Mouse (Mus musculus) kidney, postnatal 25 days (tissue): ENCODE data around the gene Tspoap1.

ENCODE experiments used
- DNase-seq, 2 experiments: peaks; one replicate each; pipeline ENCODE4 v3.0.0; 2021; ENCODE audit warnings: mixed read lengths in 2 of 2

Gene Tspoap1

GRCm38 (mm10) chr11:87745632-87746555 lies 14.4 kb upstream of the Tspoap1 start:
- no peak for DNase-seq

DNA sequence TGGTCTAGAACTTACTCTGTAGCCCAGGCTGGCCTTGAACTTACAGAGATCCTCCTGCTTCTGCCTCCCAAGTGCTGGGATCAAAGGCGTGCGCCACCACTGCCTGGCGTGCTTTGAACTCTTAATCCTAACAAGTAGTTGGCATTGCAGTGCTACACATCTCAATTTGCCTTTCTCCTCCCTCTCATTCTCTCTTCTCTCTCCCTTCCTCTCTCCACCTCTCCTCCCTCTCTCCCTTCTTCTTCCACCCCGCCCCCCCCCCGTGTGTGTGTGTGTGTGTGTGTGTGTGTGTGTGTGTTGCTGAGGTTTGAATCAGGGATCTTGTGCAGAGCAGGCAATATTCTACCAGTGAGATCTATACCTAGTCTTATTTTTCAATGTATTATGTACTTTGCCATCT lies 13.0 kb upstream of the Tspoap1 start:
- no peak for DNase-seq

DNA sequence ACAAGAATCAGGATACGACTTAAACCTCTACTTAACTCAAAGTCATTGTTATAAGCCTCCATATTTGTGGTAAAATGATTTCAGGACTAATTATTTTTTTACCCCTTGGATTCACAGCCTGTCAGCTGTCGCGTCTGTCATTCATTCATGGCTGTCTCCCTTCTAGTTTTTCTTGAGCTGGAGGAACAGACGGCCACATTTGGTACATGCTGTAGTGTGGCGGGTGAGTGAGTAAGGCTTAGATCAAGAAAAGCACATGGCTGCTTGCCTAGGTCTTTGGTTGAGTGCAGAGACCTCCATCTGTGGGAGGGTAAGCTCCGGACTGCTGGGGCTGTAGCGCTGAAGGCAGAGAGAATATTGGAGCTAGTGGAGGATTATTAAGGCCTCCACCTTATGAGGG lies 12.6 kb upstream of the Tspoap1 start:
- no peak for DNase-seq

GRCm38 (mm10) chr11:87748132-87749119 lies 11.9 kb upstream of the Tspoap1 start:
- DNase-seq = peak; percentile 20 to 49

DNA sequence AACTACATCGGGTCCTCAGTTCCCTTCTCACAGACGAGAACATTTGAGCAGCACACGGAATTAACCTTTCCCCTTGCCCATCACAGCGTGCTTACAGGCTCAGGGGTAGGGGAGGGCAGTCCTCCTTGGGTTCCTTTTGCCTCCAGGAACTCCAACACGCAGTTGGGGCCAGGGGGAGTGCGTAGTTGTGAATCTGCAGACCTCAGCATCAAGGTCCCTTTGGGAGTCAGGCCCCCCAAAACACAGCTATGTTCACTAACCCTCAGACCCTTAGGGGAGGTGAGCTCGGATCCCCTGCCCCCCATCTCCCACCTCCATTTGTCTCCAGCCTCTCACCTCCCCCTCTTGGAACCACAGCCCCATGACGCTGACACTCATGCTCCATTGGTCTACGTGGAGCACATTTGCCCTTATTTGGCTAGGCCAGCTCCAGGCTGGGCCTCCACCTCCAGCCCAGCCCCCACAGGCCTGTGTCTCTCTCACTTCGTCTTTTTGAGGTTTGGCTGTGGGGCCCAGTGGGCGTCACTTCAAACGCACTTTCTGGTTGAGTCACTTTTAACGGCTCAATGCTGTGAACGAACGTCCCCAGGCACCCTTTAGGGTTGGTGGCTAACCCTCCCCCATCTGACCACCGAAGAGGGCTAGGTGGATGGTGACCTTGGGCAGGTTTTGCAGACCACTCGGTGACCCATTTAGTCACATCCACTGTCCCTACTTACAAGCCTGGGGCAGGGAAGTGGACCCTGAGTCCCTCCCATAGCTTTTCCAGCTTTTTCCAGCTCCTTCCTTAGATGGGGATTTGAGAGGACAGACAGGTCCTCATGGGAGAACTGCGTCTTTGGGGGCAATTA lies 10.9 kb upstream of the Tspoap1 start:
- peak; percentile 17 to 56 for DNase-seq

DNA sequence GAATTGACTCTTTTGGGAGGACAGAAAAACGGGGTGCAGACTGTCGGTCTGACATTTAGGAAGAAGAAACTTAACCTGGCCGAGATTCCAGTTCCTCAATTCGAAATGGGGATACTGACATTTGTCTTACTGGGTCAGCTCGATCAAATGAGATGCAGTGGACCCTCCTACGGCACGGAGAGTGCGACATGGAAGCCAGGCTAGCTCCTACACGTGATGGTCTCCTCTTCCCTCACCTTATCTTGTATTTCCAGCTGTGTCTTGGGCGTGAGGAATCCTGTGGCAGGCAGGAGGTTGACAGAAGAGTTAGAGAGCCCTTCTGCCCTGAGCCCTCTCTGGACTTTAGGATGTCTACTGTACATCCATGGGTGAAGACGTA lies 10.3 kb upstream of the Tspoap1 start:
- DNase-seq = no peak

DNA sequence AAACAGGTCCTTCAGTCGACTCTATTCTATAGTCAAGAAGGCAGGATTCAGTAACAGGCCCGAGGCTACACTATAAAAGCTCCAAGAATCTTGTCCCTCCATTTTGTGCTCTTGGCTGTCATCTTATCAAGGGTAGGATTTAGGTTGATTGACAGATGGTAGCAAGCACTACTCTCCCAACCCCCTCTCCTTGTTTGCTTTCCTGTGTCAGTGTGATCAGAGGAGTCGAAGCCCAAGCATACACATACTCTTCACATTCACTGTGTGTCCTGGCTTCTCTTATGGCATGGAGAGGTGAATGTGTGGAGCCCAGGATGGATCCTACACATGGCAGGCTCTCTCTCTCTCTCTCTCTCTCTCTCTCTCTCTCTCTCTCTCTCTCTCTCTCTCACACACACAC lies 9.8 kb upstream of the Tspoap1 start:
- no peak for DNase-seq

- no peak for DNase-seq
These were observed 9.3 kb upstream of the Tspoap1 start for GRCm38 (mm10) chr11:87751031-87751430.

GRCm38 (mm10) chr11:87751491-87751966 lies 8.8 kb upstream of the Tspoap1 start:
- DNase-seq = no peak

- DNase-seq = no peak
These were observed 8.0 kb upstream of the Tspoap1 start for GRCm38 (mm10) chr11:87752307-87752706.

DNA sequence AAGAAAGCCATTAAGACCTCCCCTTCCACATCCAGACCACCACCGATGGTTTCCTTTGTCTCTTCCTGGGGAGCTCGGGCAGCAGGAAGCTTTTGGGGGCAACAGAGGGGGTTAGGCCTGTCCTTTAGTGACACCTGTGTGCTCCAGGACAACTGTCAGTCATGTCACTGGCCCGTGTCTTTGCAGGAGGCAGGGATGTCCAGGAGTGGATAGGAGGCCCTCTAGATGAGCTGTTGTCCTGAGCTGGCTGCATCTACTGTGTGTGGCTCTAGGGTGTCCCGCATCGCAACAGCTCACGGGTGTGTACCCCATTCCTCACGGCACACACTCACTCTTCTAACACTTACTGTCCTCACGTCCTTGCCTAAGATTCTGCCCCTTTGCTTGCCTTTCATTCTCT lies 7.1 kb upstream of the Tspoap1 start:
- DNase-seq = no peak

DNA sequence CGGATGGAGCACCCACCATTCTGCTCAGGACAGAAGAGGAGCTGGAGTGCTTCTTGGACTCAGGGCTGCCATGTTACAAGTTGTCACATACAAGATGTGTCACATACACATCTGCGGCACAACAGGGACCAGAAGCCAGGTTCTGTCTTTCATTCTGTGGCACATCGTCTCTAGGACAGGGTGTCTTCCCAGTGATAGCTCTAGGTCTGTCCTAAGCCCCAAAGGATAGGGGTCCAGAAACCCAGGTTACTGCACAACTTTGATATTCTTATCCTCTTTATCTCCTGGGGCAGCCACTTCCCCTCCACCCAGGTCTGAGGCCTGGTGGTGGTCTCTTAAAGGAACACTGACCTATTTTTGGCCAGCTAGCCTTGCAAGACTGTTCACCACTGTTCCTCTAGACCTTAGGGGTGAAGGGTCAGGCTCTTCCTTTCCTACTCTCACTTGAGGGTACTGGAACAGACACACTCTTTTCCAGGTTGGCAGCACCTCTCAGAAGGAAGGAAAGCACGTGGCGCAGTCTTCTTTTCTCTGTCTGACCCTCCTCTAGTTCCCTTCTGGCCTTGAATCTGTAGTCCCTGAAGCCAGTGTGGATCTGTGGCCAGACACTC lies 6.3 kb upstream of the Tspoap1 start:
- DNase-seq = no peak

GRCm38 (mm10) chr11:87754603-87755002 lies 5.7 kb upstream of the Tspoap1 start:
- no peak for DNase-seq

DNA sequence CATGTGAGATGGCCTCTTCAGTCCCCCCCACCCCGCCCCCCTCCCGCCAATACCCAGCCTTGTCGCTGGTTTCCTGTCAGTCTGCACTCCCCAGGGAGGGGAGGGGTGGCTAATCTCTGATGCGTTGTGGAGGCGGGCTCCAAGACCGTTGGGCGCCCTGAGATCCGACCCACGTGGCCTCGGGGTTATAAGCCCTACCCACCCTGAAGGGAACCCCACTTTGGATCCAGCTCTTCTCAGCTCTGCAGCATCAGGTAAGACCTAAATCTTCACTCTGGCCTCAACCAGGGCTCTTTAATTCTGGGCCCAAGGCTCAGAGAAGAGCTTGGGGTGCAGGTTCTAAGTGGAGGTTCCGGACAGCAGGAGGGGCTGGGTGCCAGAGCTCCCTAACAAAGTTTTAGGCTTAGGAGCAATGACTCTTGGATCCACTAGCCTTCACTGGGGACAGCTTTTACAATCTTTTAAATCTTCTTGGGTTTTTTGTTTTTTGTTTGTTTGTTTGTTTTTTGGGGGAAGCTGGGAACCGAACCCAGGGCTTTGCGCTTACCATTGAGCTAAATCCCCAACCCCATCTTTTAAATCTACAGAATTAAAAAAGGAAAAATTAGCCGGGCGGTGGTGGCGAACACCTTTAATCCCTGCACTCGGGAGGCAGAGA lies 4.9 kb upstream of the Tspoap1 start:
- peak; percentile 10 to 56 for DNase-seq

- no peak for DNase-seq
These were observed 4.0 kb upstream of the Tspoap1 start for GRCm38 (mm10) chr11:87756251-87756820.

GRCm38 (mm10) chr11:87757001-87757954 lies 3.1 kb upstream of the Tspoap1 start:
- DNase-seq = no peak

- DNase-seq = no peak
These were observed 2.0 kb upstream of the Tspoap1 start for GRCm38 (mm10) chr11:87758161-87758911.

DNA sequence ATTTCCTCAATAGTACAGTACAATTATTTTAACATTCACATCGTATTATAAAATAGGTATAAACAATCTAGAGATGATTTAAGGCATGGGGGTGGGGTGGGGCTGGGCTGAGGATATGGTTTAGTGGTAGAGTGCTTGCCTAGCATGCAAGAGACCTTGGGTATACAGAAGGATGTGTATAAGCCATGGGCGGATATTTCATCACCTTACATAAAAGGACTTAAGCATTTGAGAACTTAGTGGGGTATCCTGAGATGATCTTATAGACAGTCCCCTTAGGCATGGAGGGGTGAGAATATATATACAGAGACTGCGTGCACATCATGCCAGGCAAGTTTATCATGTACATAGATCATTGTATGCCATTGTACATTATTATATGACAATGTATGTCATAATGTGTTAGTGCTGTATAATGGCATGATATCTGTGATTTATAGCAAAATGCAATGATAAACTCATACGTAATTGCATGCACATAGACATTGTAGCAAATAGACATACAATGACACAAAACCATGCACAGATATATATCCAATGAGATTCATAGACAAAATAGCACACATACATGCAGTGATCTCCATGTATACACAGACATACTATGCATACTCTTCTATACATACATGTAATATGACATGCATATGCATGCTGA lies 1.3 kb upstream of the Tspoap1 start:
- DNase-seq = no peak

- DNase-seq = no peak
These were observed 734 bp upstream of the Tspoap1 start for GRCm38 (mm10) chr11:87759609-87760005.
